Mouse (Mus musculus): Measurements from ENCODE around the gene Sept11. TPM values are rescaled to one million over a fixed set of nuclear protein-coding genes. Genes with fewer than 3 reads are reported as not detected.

Sept11 gene
- total and polyA plus RNA-seq, 2 experiments from 2014 or later = 38.2 to 49.5 TPM

- peaks cover 49% of the 10 kb centered on the region for H3K36me3 ChIP-seq (replicated peaks; ENCODE audit: control insufficient read depth, insufficient read depth, low read length)
- ATAC-seq (ENCODE audit: insufficient read depth, low read depth) = no peak
- 96% methylated on average over 5 of the region's 5 CpGs for WGBS
Measured at GRCm38 (mm10) chr5:93190428-93190827, 97.2 kb downstream of the Sept11 start.

GRCm38 (mm10) chr5:93198232-93198631 is 105.0 kb downstream of the Sept11 start:
- ATAC-seq (ENCODE audit: insufficient read depth, low read depth) (no peak), DNase-seq (ENCODE audit: low spot score) (no peak)
- H3K4me2 ChIP-seq (ENCODE audit: low read depth, low read length) = no peak overlapping the region
- H3K27ac ChIP-seq (ENCODE audit: low read depth) = no peak overlapping the region
- WGBS = 66% methylated on average over 3 of the region's 3 CpGs
- peaks cover 10% of the 10 kb centered on the region for H3K4me1 ChIP-seq (ENCODE audit: control insufficient read depth, insufficient read depth)
- H3K9ac ChIP-seq (replicated peaks; ENCODE audit: low read depth, low read length) = no peak overlapping the region
- H3K4me3 ChIP-seq (ENCODE audit: low read depth, low read length) = no peak overlapping the region
- TF ChIP-seq EP300 (IDR thresholded peaks at IDR 0.05; ENCODE audit: low read depth) (no peak), CTCF (IDR thresholded peaks at IDR 0.05; ENCODE audit: low read depth) (no peak)
- H3K36me3 ChIP-seq (replicated peaks; ENCODE audit: control insufficient read depth, insufficient read depth, low read length) = peaks cover 47% of the 10 kb centered on the region
- no peaks in the 10 kb centered on the region for H3K27me3 ChIP-seq (ENCODE audit: control insufficient read depth, insufficient read depth, low read length)
- H3K9me3 ChIP-seq (replicated peaks; ENCODE audit: control insufficient read depth, low read length) = no peaks in the 10 kb centered on the region

More at GRCm38 (mm10) chr5:93190428-93190827, 97.2 kb downstream of the Sept11 start:
- Histone ChIP-seq H3K9me3 (replicated peaks; ENCODE audit: control insufficient read depth, low read length) (no peaks in the 10 kb centered on the region), H3K9ac (replicated peaks; ENCODE audit: low read depth, low read length) (no peak overlapping the region), H3K4me3 (ENCODE audit: low read depth, low read length) (no peak overlapping the region), H3K4me1 (ENCODE audit: control insufficient read depth, insufficient read depth) (no peaks in the 10 kb centered on the region), H3K27me3 (ENCODE audit: control insufficient read depth, insufficient read depth, low read length) (no peaks in the 10 kb centered on the region), H3K27ac (ENCODE audit: low read depth) (no peak overlapping the region), H3K4me2 (ENCODE audit: low read depth, low read length) (no peak overlapping the region)
- no peak for DNase-seq (ENCODE audit: low spot score)
- TF ChIP-seq EP300 (IDR thresholded peaks at IDR 0.05; ENCODE audit: low read depth) = no peak
- TF ChIP-seq CTCF (IDR thresholded peaks at IDR 0.05; ENCODE audit: low read depth) = no peak

GRCm38 (mm10) chr5:93201181-93201580 is 107.9 kb downstream of the Sept11 start:
- Histone ChIP-seq H3K4me1 (ENCODE audit: control insufficient read depth, insufficient read depth) (peaks cover 14% of the 10 kb centered on the region), H3K27me3 (ENCODE audit: control insufficient read depth, insufficient read depth, low read length) (no peaks in the 10 kb centered on the region), H3K9me3 (replicated peaks; ENCODE audit: control insufficient read depth, low read length) (no peaks in the 10 kb centered on the region), H3K36me3 (replicated peaks; ENCODE audit: control insufficient read depth, insufficient read depth, low read length) (peaks cover 40% of the 10 kb centered on the region), H3K4me3 (ENCODE audit: low read depth, low read length) (no peak overlapping the region), H3K9ac (replicated peaks; ENCODE audit: low read depth, low read length) (no peak overlapping the region), H3K4me2 (ENCODE audit: low read depth, low read length) (no peak overlapping the region), H3K27ac (ENCODE audit: low read depth) (no peak overlapping the region)
- DNase-seq (ENCODE audit: low spot score) (no peak), ATAC-seq (ENCODE audit: insufficient read depth, low read depth) (no peak)
- TF ChIP-seq EP300 (IDR thresholded peaks at IDR 0.05; ENCODE audit: low read depth) (no peak), CTCF (IDR thresholded peaks at IDR 0.05; ENCODE audit: low read depth) (no peak)
- WGBS = 82% methylated on average over 1 of the region's 1 CpGs

- ATAC-seq (ENCODE audit: insufficient read depth, low read depth) = peak; percentile 54
- no peaks in the 10 kb centered on the region for H3K9me3 ChIP-seq (replicated peaks; ENCODE audit: control insufficient read depth, low read length)
- DNase-seq (ENCODE audit: low spot score) = peak; percentile 28
- peak overlapping the region; percentile 98 for H3K4me3 ChIP-seq (ENCODE audit: low read depth, low read length)
- H3K36me3 ChIP-seq (replicated peaks; ENCODE audit: control insufficient read depth, insufficient read depth, low read length) = peaks cover 13% of the 10 kb centered on the region
- no peaks in the 10 kb centered on the region for H3K27me3 ChIP-seq (ENCODE audit: control insufficient read depth, insufficient read depth, low read length)
- peak overlapping the region; percentile 90 for H3K27ac ChIP-seq (ENCODE audit: low read depth)
- H3K4me2 ChIP-seq (ENCODE audit: low read depth, low read length) = peak overlapping the region; percentile 81
- H3K4me1 ChIP-seq (ENCODE audit: control insufficient read depth, insufficient read depth) = peaks cover 4% of the 10 kb centered on the region; the same call in 1 of the 2 replicates
- no peak for TF ChIP-seq CTCF (IDR thresholded peaks at IDR 0.05; ENCODE audit: low read depth)
- 0% methylated on average over 34 of the region's 63 CpGs for WGBS
- peak overlapping the region; percentile 91 for H3K9ac ChIP-seq (replicated peaks; ENCODE audit: low read depth, low read length)
Measured at GRCm38 (mm10) chr5:93205371-93206108, 112.3 kb downstream of the Sept11 start.

DNA sequence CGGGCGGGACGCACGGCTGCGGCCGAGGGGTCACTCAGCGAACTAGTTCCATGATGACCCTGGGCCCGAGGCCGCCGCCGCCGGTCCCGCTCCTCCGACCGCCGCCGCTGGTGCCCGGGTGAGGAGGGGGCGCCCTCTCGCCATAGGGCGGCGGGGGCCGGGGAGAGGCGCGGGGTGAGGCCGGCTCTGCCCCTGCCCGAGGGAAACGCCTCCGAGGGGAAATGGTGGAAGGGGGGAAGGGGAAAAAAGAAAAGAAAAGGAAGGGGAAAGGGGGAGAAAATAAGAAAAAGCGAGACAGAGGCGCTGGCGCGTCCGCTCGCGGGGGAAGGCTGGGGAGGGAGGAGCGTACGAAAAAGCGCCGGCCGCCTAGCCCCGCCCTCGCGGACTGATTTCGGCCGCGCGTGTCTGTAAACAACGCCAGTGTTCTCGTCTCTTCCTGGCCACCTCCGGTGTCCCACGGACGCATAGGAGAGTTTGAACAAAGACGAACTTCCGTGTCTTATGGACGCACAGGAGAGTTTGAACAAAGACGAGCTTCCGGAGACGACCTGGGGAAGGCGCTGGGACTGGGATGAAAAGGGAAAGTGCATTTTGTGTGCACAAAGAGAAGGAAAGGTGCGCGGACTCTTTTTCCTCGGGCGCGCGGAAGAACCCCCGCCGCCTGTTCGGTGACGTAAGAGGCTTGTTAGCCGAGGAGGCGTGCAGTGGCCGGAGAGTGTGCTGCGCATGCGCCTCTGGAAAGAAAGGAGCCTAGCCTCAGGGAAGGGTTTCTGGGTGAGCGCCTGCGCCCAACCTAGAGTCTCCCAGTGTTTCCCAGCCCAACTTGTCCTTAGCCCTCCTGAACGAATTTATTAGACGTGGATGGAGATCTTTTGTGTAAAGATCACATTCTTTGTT is 113.1 kb downstream of the Sept11 start, which contains the start of the genes Ccni and 2010109A12Rik:
Ccni (minus strand) TSS at position 387 of the 897 bp plus-strand sequence.
2010109A12Rik (plus strand) TSS at position 410 of the 897 bp plus-strand sequence.
- peak; percentile 96 for ATAC-seq (ENCODE audit: insufficient read depth, low read depth)
- TF ChIP-seq EP300 (IDR thresholded peaks at IDR 0.05; ENCODE audit: low read depth) = 0 out of 2 replicates have a peak, but pooled peaks have one; percentile 36
- TF ChIP-seq CTCF (IDR thresholded peaks at IDR 0.05; ENCODE audit: low read depth) = no peak
- under 1% methylated on average over 78 of the region's 79 CpGs for WGBS

More for the DNA sequence above, 113.1 kb downstream of the Sept11 start, which contains the start of the genes Ccni and 2010109A12Rik:
- Histone ChIP-seq H3K9me3 (replicated peaks; ENCODE audit: control insufficient read depth, low read length) (no peaks in the 10 kb centered on the region), H3K4me3 (ENCODE audit: low read depth, low read length) (peak within 1 kb of the TSS; percentile 98), H3K9ac (replicated peaks; ENCODE audit: low read depth, low read length) (peak within 1 kb of the TSS; percentile 91), H3K4me2 (ENCODE audit: low read depth, low read length) (peak within 1 kb of the TSS; percentile 81), H3K4me1 (ENCODE audit: control insufficient read depth, insufficient read depth) (peaks cover 4% of the 10 kb centered on the region; the same call in 1 of the 2 replicates), H3K27ac (ENCODE audit: low read depth) (peak within 1 kb of the TSS; percentile 90), H3K36me3 (replicated peaks; ENCODE audit: control insufficient read depth, insufficient read depth, low read length) (peaks cover 7% of the 10 kb centered on the region), H3K27me3 (ENCODE audit: control insufficient read depth, insufficient read depth, low read length) (no peaks in the 10 kb centered on the region)
- peak; percentile 96 for DNase-seq (ENCODE audit: low spot score)
